Mouse (Mus musculus) kidney, postnatal 14 days (tissue): ENCODE results near the gene C1s1.
"Not testable (repeated sequence)": the region's sequence is repeated elsewhere in the genome, so short reads cannot be mapped to it uniquely, and the experiment has no call there.

Source experiments
- DNase-seq: peaks from one replicate; pipeline ENCODE4 v3.0.0; 2022; ENCODE audit warnings: mixed read lengths

C1s1 gene

GRCm38 (mm10) chr6:124511936-124512335 is 30.2 kb downstream of the C1s1 start:
- no peak for DNase-seq

- not testable (repeated sequence) for DNase-seq
Measured at GRCm38 (mm10) chr6:124509192-124509591, 33.0 kb downstream of the C1s1 start.

GRCm38 (mm10) chr6:124508292-124508691 is 33.9 kb downstream of the C1s1 start:
- DNase-seq = no peak

GRCm38 (mm10) chr6:124506991-124507390 is 35.2 kb downstream of the C1s1 start:
- no peak for DNase-seq

- DNase-seq = no peak
Measured at GRCm38 (mm10) chr6:124505028-124505427, 37.1 kb downstream of the C1s1 start.

GRCm38 (mm10) chr6:124502021-124502420 is 40.1 kb downstream of the C1s1 start:
- no peak for DNase-seq

GRCm38 (mm10) chr6:124501473-124501872 is 40.7 kb downstream of the C1s1 start:
- DNase-seq = no peak

- DNase-seq = no peak
Measured at GRCm38 (mm10) chr6:124499914-124500566, 42.1 kb downstream of the C1s1 start.

- DNase-seq = no peak
Measured at GRCm38 (mm10) chr6:124496054-124496453, 46.1 kb downstream of the C1s1 start.

GRCm38 (mm10) chr6:124493886-124494285 is 48.3 kb downstream of the C1s1 start:
- no peak for DNase-seq

- DNase-seq = peak; percentile 89
Measured at GRCm38 (mm10) chr6:124492842-124493561, 49.2 kb downstream of the C1s1 start, which contains the start of gene C1rl. C1rl (plus strand) TSS chr6:124493113.

GRCm38 (mm10) chr6:124491427-124491826 is 50.7 kb downstream of the C1s1 start:
- DNase-seq = no peak

GRCm38 (mm10) chr6:124488952-124489351 is 53.2 kb downstream of the C1s1 start:
- DNase-seq = no peak

GRCm38 (mm10) chr6:124487509-124487908 is 54.6 kb downstream of the C1s1 start:
- no peak for DNase-seq

- DNase-seq = peak; percentile 32
Measured at GRCm38 (mm10) chr6:124485414-124486144, 56.6 kb downstream of the C1s1 start.

- peak; percentile 32 for DNase-seq
Measured at GRCm38 (mm10) chr6:124484851-124485250, 57.3 kb downstream of the C1s1 start.

GRCm38 (mm10) chr6:124483831-124484230 is 58.3 kb downstream of the C1s1 start:
- DNase-seq = not testable (repeated sequence)

GRCm38 (mm10) chr6:124481571-124481970 is 60.6 kb downstream of the C1s1 start:
- peak; percentile 84 for DNase-seq
